Mouse (Mus musculus): ENCODE results near the gene Dmrta2. TPM values are rescaled to one million over a fixed set of nuclear protein-coding genes. Genes with fewer than 3 reads are reported as not detected.

Gene Dmrta2
- total RNA-seq (2022): 1 to 10 TPM; 1.7 to 3.4 (median 2.2) TPM

DNA sequence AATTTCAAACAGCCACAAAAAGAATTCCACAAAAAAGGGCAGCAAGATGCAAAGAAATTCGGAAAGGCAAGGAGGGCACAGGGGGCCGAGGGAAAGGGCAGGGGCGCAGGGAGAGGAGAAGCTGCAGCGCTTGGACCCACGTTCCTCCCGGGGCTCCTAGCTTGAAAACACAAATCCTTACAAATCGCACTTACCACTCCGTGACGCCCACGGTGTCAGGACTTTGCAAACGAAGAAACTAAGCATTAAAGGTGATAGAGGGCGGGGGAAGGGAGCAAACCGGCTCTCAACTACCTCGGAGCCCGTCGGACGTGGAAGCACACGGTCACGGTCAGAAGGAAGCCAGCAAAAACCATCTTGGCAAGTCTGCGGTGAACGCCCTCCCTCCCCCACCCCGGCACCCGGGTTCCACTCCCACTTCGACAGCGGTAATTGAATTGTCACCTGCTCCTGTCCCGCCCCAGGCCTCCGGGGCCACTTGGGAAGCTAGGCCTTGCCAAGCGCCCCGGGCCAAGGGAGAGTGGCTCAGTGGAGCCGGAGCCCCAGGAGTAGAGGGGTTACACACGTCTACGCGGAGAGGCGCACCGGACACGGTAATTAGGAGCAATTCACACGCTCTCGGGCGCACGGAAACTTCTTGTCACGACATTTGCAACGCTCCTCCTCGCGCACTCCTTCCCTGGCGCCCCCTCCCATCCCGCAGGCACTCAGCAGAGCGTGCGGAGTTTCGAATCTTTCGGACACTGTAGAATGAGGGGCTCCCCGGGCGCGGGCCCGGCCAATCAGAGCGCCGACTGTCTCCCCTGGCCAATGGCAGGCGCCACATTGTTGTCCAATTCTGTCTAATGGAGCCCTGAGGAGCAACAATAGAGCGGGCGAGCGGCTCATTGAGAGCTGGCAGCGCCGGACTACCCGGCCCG is at the start of gene Dmrta2:
Gene Dmrta2, plus strand, starts transcription at position 906 of the 920 bp plus-strand sequence.
- DNase-seq (ENCODE audit: low spot score in 2 of 2): peak in 1 of 2 experiments; percentile 48

- DNase-seq (ENCODE audit: low spot score in 2 of 2): no peak
Measured at GRCm38 (mm10) chr4:109929058-109929457, 48.8 kb upstream of the Dmrta2 start.

GRCm38 (mm10) chr4:109930445-109930844 is 47.4 kb upstream of the Dmrta2 start:
- no peak for DNase-seq (ENCODE audit: low spot score in 2 of 2)

- DNase-seq (ENCODE audit: low spot score in 2 of 2): no peak
Measured at GRCm38 (mm10) chr4:109930935-109931334, 46.9 kb upstream of the Dmrta2 start.

GRCm38 (mm10) chr4:109936557-109936956 is 41.3 kb upstream of the Dmrta2 start:
- DNase-seq (ENCODE audit: low spot score in 2 of 2): no peak

GRCm38 (mm10) chr4:109939291-109939690 is 38.6 kb upstream of the Dmrta2 start:
- no peak for DNase-seq (ENCODE audit: low spot score in 2 of 2)

GRCm38 (mm10) chr4:109945554-109945953 is 32.3 kb upstream of the Dmrta2 start:
- DNase-seq (ENCODE audit: low spot score in 2 of 2): no peak

GRCm38 (mm10) chr4:109949307-109949706 is 28.5 kb upstream of the Dmrta2 start:
- DNase-seq (ENCODE audit: low spot score in 2 of 2): no peak

GRCm38 (mm10) chr4:109953509-109953908 is 24.3 kb upstream of the Dmrta2 start:
- DNase-seq (ENCODE audit: low spot score in 2 of 2): no peak

GRCm38 (mm10) chr4:109960201-109960935 is 17.5 kb upstream of the Dmrta2 start:
- DNase-seq (ENCODE audit: low spot score in 2 of 2): no peak

GRCm38 (mm10) chr4:109963570-109964279 is 14.1 kb upstream of the Dmrta2 start:
- no peak for DNase-seq (ENCODE audit: low spot score in 2 of 2)

GRCm38 (mm10) chr4:109969561-109969960 is 8.3 kb upstream of the Dmrta2 start:
- DNase-seq (ENCODE audit: low spot score in 2 of 2): no peak

DNA sequence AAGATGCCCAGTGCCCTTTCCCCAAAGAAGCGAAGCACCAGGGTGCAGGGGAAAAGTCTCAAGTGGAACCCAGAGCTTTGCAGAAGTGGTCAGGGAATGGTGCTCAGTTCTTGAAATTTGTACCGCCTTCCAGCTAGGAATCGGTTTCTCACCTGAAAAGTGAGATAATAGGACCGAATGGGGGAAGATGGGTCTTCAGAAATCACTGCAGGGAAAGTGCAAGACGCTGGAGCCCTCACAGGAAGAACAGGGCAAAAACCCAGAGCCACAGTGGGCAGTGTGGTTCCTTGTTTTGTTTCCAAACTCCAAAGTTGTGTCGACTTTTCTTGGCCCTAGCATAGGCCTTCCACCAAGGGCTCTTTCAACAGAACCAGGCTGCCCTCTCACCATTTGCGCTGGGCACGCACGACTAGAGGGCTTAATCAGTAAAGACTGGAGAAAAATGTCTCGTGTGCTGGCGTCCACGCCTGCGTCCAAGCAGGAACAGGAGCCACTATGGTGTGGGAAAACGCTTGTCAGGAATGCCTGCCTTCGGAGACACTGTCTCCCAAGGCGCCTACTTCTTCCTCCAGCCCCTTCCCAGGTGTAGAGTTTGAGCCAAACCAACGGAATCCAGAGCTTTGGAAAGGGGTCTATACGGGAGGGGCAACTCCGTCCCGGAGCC is 3.7 kb upstream of the Dmrta2 start:
- no peak for DNase-seq (ENCODE audit: low spot score in 2 of 2)

DNA sequence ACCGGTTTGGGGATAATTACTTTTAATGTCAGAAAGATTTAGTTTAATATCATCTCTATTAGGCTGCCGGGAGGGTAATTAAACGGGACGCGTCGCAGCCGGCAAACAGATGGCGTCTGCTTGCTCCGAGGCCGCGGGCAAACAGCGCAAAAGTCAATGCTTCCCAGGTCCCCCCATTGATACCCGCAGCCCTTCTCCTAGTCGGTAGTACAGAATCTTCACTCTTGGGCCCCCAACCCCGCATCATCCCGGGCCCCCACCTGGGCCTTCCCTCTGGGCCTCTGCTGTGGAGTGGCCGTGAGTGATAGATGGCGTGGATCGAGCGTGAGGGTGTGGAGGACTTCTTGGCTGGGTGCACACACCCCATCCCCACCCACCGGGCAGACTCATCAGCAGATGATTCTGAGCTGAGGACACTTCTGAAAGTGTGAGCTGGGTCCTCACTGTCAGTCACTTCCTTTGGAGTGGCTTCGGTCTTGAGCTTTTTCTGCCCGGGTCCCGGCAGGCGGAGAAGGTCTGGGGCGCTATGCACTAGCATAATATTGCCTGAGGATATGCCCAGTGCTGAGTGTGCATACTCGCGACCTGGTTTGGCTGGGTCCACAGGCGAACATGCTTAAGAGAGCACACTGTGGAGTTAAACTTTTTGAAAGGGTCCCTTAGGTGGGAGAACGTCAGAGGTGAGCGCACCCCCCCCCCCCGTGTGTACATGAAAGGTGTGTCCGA is 3.0 kb upstream of the Dmrta2 start:
- DNase-seq (ENCODE audit: low spot score in 2 of 2): no peak

DNA sequence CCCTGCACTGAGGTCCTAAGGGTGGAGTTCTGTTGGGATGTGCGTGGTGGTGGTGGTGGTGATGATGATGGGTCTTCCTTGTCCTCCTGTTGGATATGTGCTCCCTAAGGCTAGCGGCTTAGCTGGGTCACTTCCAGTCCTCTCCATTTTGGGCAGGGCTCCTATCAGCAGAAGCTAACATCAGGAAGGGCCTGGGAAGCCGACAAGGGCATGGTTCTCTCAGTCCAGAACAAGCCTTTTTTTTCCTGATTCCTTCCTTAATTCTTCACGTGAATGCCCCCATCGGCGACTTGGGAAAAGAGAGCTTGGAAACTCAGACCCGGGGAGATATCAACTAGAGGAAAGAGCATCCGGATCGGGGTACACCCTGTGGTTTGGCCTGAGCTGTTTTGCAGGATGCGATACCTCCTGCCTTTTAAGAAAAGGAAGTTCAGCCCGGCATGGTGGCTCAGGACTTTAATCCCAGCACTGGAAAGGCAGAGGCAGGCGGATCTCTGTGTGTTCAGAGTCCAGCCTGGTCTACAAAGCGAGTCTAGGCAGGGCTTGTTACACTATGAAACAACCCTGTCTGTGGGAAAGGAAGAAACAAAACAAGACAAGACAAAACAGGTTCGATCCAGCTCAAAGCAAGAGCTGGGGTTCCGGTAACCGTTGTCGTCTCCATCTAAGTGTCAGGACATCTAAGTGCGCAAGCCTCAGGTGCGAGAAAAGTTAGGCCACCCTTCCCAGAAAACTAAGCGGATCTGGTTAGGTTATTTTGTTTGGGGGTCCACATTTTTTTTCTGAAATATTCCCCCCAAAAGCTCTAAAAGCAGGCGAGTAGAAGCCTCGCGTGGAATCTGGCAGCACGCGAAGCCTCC is 2.2 kb upstream of the Dmrta2 start:
- DNase-seq (ENCODE audit: low spot score in 2 of 2): no peak

- DNase-seq (ENCODE audit: low spot score in 2 of 2): no peak
Measured at GRCm38 (mm10) chr4:109976273-109977147, 1.3 kb upstream of the Dmrta2 start.

- no peak for DNase-seq (ENCODE audit: low spot score in 2 of 2)
Measured at GRCm38 (mm10) chr4:109978068-109978857, 410 bp downstream of the Dmrta2 start.

GRCm38 (mm10) chr4:109978858-109979340 is 1.0 kb downstream of the Dmrta2 start:
- DNase-seq (ENCODE audit: low spot score in 2 of 2): no peak

Data from layer of hippocampus, adult 8-10 months (tissue).